Mouse (Mus musculus): ENCODE results near the gene Rufy3.

DNA sequence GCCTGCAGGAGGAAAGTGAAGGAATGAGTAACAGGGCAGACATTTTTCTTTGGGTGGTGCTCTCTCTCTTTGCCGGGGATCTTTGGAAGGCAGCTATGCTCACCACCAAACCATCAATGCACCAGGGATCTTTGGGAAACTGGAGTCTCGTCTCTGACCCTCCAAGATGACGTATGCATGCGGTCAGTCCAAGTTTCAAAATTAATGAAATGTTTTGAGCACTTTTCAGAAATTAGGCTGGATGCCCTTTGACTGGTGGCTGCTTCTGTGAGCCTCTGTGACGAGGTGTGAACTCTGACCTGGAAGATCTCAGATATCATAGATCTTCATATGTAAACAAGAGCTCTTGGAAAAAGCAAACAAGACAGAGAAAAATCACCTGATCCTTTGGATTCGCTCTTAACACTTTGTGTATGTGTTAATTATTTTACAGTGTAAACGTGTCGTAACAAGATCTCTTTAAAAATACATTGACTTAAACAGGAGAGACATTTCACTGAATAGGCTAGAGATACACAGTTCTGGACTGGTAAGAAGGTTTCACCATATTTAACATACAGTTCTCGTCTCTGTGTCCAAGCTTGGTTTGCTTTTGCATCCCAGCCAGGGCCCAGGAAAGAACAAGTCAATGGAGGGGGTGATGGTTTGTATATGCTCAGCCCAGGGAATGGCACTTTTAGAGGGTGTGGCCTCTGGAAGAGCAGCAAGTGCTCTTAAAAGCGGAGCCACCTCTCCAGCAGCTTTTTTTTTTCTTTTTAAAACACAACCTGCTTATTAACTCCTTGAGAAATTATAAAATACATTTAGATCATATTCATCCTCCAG is 126.1 kb downstream of the Rufy3 start:
- TF ChIP-seq CTCF (IDR thresholded peaks at IDR 0.05; ENCODE audit: insufficient read depth, low read length) (no peak), POLR2A (IDR thresholded peaks at IDR 0.05; ENCODE audit: borderline replicate concordance, extremely low read depth, low read depth, low read length) (no peak)

All from lung, adult 2 months (tissue).